ENCODE assay signal across 11 mouse cellular contexts in the genomic region with DNA sequence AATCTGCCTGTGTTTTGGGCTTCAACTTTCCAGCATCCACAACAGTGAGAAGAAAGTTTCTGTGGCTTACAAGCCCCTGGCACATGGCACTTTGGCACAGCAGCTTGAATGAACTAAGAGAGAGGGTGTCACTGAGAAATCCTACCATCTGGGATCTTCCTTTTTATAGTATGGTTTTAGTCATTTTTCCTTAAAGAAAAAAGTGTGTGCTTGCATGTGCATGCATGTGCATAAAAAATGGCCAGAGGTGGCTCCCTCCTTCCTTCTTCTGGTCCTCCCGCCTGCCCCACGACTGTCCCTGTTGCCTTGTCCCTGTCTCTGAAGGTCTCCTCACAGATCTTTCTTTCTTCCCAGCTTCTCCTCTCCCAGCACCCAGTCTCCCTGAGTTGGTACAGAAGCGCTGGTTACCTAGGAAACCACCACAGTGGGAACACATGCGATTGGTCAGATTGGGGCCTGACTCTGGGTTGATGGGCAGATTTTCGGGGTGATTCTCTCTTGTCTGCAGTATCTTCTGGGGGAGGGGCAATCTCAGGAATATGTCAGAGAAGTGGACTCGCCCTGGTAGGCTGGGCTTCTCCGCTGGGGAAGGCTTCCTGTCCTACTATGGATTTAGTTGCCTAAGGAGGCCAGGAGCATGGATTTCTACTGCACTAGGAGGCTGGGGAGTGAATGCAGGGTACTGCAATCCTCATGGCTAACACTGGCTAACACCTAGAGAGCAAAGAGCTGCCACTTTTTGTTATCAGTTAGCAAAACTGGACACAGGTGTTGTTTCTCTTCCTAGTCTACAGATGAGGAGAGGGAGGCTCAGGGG.
A peak's percentile ranks its signal among the peaks of the same experiment; 100 is the strongest.
DNase-seq lines count a peak whose midpoint lies in the region; ATAC-seq lines count a peak whose summit lies in the region.
"Had no signal": no experiment of that assay in that cellular context is flagged by ENCODE, and none has a peak within 500 bp of the region (broad histone marks: within the 10 kb centered on the region; RNA-seq: fewer than 3 reads in every experiment).

No protein-coding gene starts in this region.

- intact Hi-C loops in left cerebral cortex, postnatal 25 days (cut with DNase I): loop anchor here (2.0 to 5.0 kb wide), 2 partner anchors 82 to 130 kb away; partner anchors contain the start of gene Shisa9

- DNase-seq in neural tube, embryonic 10.5 days (ENCODE audit: extremely low spot score, low spot score): no peak
- DNase-seq in frontal cortex, postnatal 10 days (ENCODE audit: low spot score in 2 of 2): peak; percentile 55 to 57
- DNase-seq in left cerebral cortex, postnatal 25 days (ENCODE audit: low spot score in 2 of 2): peak; percentile 67 to 88
- peak; percentile 55 to 58 for DNase-seq in right cerebral cortex, postnatal 36 days (ENCODE audit: low spot score in 2 of 2)
- no peak for DNase-seq in kidney, postnatal 10 days
- no peak for DNase-seq in lung, postnatal 14 days
- no peak for DNase-seq in kidney, postnatal 4 days
- DNase-seq: thymus, adult 18-20 months had no signal

- peak; percentile 29; the same call in 1 of the 2 replicates for ATAC-seq in neural tube, embryonic 12.5 days (ENCODE audit: low FRiP score, low read depth)
- ATAC-seq: inflammation-experienced regulatory T-cells, adult 6 months had no signal

- no peak overlapping the region for H3K9ac ChIP-seq in neural tube, embryonic 12.5 days
- H3K9ac ChIP-seq: liver, embryonic 14.5 days had no signal

- WGBS in neural tube, embryonic 12.5 days: 56% methylated on average over 7 of the region's 7 CpGs

- H3K9me3 ChIP-seq in neural tube, embryonic 12.5 days: no peaks in the 10 kb centered on the region

- no peak overlapping the region for H3K27ac ChIP-seq in neural tube, embryonic 12.5 days
- H3K27ac ChIP-seq: liver, embryonic 14.5 days had no signal

- H3K36me3 ChIP-seq in neural tube, embryonic 12.5 days: no peaks in the 10 kb centered on the region

- peaks cover 4% of the 10 kb centered on the region; the same call in 1 of the 2 replicates for H3K4me1 ChIP-seq in neural tube, embryonic 12.5 days

- H3K4me2 ChIP-seq in neural tube, embryonic 12.5 days (replicated peaks): no peak overlapping the region

- no peak overlapping the region for H3K4me3 ChIP-seq in neural tube, embryonic 12.5 days

- H3K27me3 ChIP-seq in neural tube, embryonic 12.5 days (replicated peaks): no peaks in the 10 kb centered on the region

Comparison
In these comparisons a context has a peak if more than half of its experiments do, and no peak if none do; other contexts are left out.
1. DNase-seq: peak in frontal cortex, postnatal 10 days (2 of 2), left cerebral cortex, postnatal 25 days (2 of 2) and right cerebral cortex, postnatal 36 days (2 of 2); none in neural tube, embryonic 10.5 days (single experiment), kidney, postnatal 10 days (single experiment), lung, postnatal 14 days (single experiment) and kidney, postnatal 4 days (0 of 2).